ENCODE assay signal across 11 mouse cellular contexts in genomic region chr9:44719632-44720357, GRCm38 (mm10). TPM values are rescaled to one million over a fixed set of nuclear protein-coding genes. Genes with fewer than 3 reads are reported as not detected.
DNase-seq lines count a peak whose midpoint lies in the region; ATAC-seq and TF ChIP-seq lines count a peak whose summit lies in the region.
"Had no signal": no experiment of that assay in that cellular context is flagged by ENCODE, and none has a peak within 500 bp of the region (broad histone marks: within the 10 kb centered on the region; RNA-seq: fewer than 3 reads in every experiment).

No protein-coding gene starts in this region.

- H3K9ac ChIP-seq in embryonic facial prominence, embryonic 15.5 days = no peak overlapping the region
- peak overlapping the region; percentile 58; the same call in 1 of the 2 replicates for H3K9ac ChIP-seq in hindbrain, postnatal 0 days (replicated peaks; ENCODE audit: low read length)

- peak overlapping the region; percentile 72 for H3K4me3 ChIP-seq in layer of hippocampus, adult 2 months
- peak overlapping the region; percentile 64 for H3K4me3 ChIP-seq in embryonic facial prominence, embryonic 15.5 days (replicated peaks)
- H3K4me3 ChIP-seq in hindbrain, postnatal 0 days (ENCODE audit: low read length) = peak overlapping the region; percentile 73
- H3K4me3 ChIP-seq in olfactory bulb, adult 2 months (ENCODE audit: insufficient read depth, low read depth, low read length) = peak overlapping the region; percentile 81

- H3K27me3 ChIP-seq in embryonic facial prominence, embryonic 15.5 days = no peaks in the 10 kb centered on the region
- no peaks in the 10 kb centered on the region for H3K27me3 ChIP-seq in hindbrain, postnatal 0 days (ENCODE audit: insufficient read depth, low read length)

- peak overlapping the region; percentile 80 for H3K4me2 ChIP-seq in embryonic facial prominence, embryonic 15.5 days (replicated peaks)
- peak overlapping the region; percentile 71 for H3K4me2 ChIP-seq in hindbrain, postnatal 0 days (ENCODE audit: low read depth, low read length)

- DNase-seq in layer of hippocampus, adult 2 months (ENCODE audit: low spot score in 2 of 2) = no peak
- no peak for DNase-seq in layer of hippocampus, postnatal 36 days
- DNase-seq in hindbrain, postnatal 0 days (ENCODE audit: low spot score) = peak; percentile 72
- no peak for DNase-seq in ovary, postnatal 10 days (ENCODE audit: low spot score)
- DNase-seq in right cerebral cortex, postnatal 4 days = no peak
- DNase-seq in lung, postnatal 4 days = no peak
- DNase-seq: lung, postnatal 36 days had no signal

- no peak for ATAC-seq in embryonic facial prominence, embryonic 15.5 days (ENCODE audit: insufficient number of reproducible peaks, low FRiP score, low TSS enrichment, low read depth)
- peak; percentile 21 for ATAC-seq in hindbrain, postnatal 0 days

- 60% methylated on average over 8 of the region's 8 CpGs for WGBS in embryonic facial prominence, embryonic 15.5 days
- WGBS in hindbrain, postnatal 0 days = 48% methylated on average over 8 of the region's 8 CpGs
- WGBS in olfactory bulb, adult 2 months = 27% methylated on average over 8 of the region's 8 CpGs

- TF ChIP-seq CTCF in layer of hippocampus, adult 2 months (conservative IDR thresholded peaks at IDR 0.05) = no peak
- TF ChIP-seq CTCF in hindbrain, postnatal 0 days (IDR thresholded peaks at IDR 0.05; ENCODE audit: low read depth) = no peak
- TF ChIP-seq CTCF in olfactory bulb, adult 2 months (IDR thresholded peaks at IDR 0.05; ENCODE audit: insufficient read depth, low read depth, low read length) = no peak

- peaks cover 53% of the 10 kb centered on the region for H3K4me1 ChIP-seq in embryonic facial prominence, embryonic 15.5 days
- H3K4me1 ChIP-seq in hindbrain, postnatal 0 days (ENCODE audit: insufficient read depth, low read length) = peaks cover 56% of the 10 kb centered on the region
- peaks cover 70% of the 10 kb centered on the region for H3K4me1 ChIP-seq in olfactory bulb, adult 2 months (ENCODE audit: control insufficient read depth, insufficient read depth, low read length)

- H3K36me3 ChIP-seq in embryonic facial prominence, embryonic 15.5 days = peaks cover 28% of the 10 kb centered on the region
- H3K36me3 ChIP-seq in hindbrain, postnatal 0 days (ENCODE audit: insufficient read depth, low read length) = peaks cover 14% of the 10 kb centered on the region; the same call in 1 of the 2 replicates

- H3K9me3 ChIP-seq in embryonic facial prominence, embryonic 15.5 days (replicated peaks) = no peaks in the 10 kb centered on the region
- H3K9me3 ChIP-seq in hindbrain, postnatal 0 days (ENCODE audit: low read length) = no peaks in the 10 kb centered on the region

- TF ChIP-seq POLR2A in olfactory bulb, adult 2 months (IDR thresholded peaks at IDR 0.05; ENCODE audit: insufficient read depth, low read depth, low read length) = no peak

- H3K27ac ChIP-seq in layer of hippocampus, adult 2 months = peak overlapping the region; percentile 91
- H3K27ac ChIP-seq in embryonic facial prominence, embryonic 15.5 days (replicated peaks) = 0 out of 2 replicates have a peak overlapping the region, but pooled peaks have one; percentile 58
- H3K27ac ChIP-seq in hindbrain, postnatal 0 days = peak overlapping the region; percentile 75
- peak overlapping the region; percentile 85 for H3K27ac ChIP-seq in olfactory bulb, adult 2 months (ENCODE audit: insufficient read depth, low read depth, low read length)

RNA-seq across cellular contexts. Expression of gene Phldb1, which starts 15.2 kb away (rescaled TPM):
- total RNA-seq in layer of hippocampus, adult 2 months (2021) = 10 to 100 TPM; 71.8 to 86.4 TPM
- 10 to 100 TPM; 88.5 to 95.6 TPM for total RNA-seq in layer of hippocampus, postnatal 36 days (2021)
- 38.6 and 39.0 TPM in 2 replicates for polyA plus RNA-seq in embryonic facial prominence, embryonic 15.5 days (2015; fragmentation: Nextera tagmentation; extraction: Ambion mirVana)
- 114 and 152 TPM in 2 replicates for total RNA-seq in hindbrain, postnatal 0 days (2014; rRNA removed)
- polyA plus RNA-seq in hindbrain, postnatal 0 days (2015; fragmentation: Nextera tagmentation; extraction: Ambion mirVana) = 31.9 and 35.3 TPM in 2 replicates
- polyA plus RNA-seq in olfactory bulb, adult 2 months (2012; ENCODE audit: insufficient read depth, insufficient read length, low replicate concordance, missing spikeins) = not detected in 2 replicates

RNA-seq across cellular contexts. Expression of gene Treh, which starts 46.8 kb away (rescaled TPM):
- under 1 TPM in 1 of 2 experiments, not detected in 1; 0.18 TPM for total RNA-seq in layer of hippocampus, adult 2 months (2021)
- not detected for total RNA-seq in layer of hippocampus, postnatal 36 days (2021)
- not detected in 2 replicates for polyA plus RNA-seq in embryonic facial prominence, embryonic 15.5 days (2015; fragmentation: Nextera tagmentation; extraction: Ambion mirVana)
- not detected in 2 replicates for total RNA-seq in hindbrain, postnatal 0 days (2014; rRNA removed)
- polyA plus RNA-seq in hindbrain, postnatal 0 days (2015; fragmentation: Nextera tagmentation; extraction: Ambion mirVana) = not detected in 2 replicates
- polyA plus RNA-seq in olfactory bulb, adult 2 months (2012; ENCODE audit: insufficient read depth, insufficient read length, low replicate concordance, missing spikeins) = not detected in 2 replicates
- total RNA-seq: hematopoietic stem cell, adult 5-6 weeks; MEL had no signal

RNA-seq across cellular contexts. Expression of gene Arcn1, which starts 47.9 kb away (rescaled TPM):
- 100 to 1,000 TPM in 1 of 2 experiments, 10 to 100 TPM in 1; 100.0 to 103 TPM for total RNA-seq in layer of hippocampus, adult 2 months (2021)
- 100 to 1,000 TPM; 104 to 112 TPM for total RNA-seq in layer of hippocampus, postnatal 36 days (2021)
- 191 and 195 TPM in 2 replicates for polyA plus RNA-seq in embryonic facial prominence, embryonic 15.5 days (2015; fragmentation: Nextera tagmentation; extraction: Ambion mirVana)
- 77.1 and 88.4 TPM in 2 replicates for total RNA-seq in hindbrain, postnatal 0 days (2014; rRNA removed)
- 102 and 109 TPM in 2 replicates for polyA plus RNA-seq in hindbrain, postnatal 0 days (2015; fragmentation: Nextera tagmentation; extraction: Ambion mirVana)
- 192 TPM in 1 of 2 replicates, not detected in the other for polyA plus RNA-seq in olfactory bulb, adult 2 months (2012; ENCODE audit: insufficient read depth, insufficient read length, low replicate concordance, missing spikeins)

RNA-seq across cellular contexts. Expression of gene Ift46, which starts 47.9 kb away (rescaled TPM):
- 10 to 100 TPM; 73.9 to 84.9 TPM for total RNA-seq in layer of hippocampus, adult 2 months (2021)
- 10 to 100 TPM; 68.1 to 69.1 TPM for total RNA-seq in layer of hippocampus, postnatal 36 days (2021)
- polyA plus RNA-seq in embryonic facial prominence, embryonic 15.5 days (2015; fragmentation: Nextera tagmentation; extraction: Ambion mirVana) = 107 and 125 TPM in 2 replicates
- total RNA-seq in hindbrain, postnatal 0 days (2014; rRNA removed) = 56.0 and 61.6 TPM in 2 replicates
- polyA plus RNA-seq in hindbrain, postnatal 0 days (2015; fragmentation: Nextera tagmentation; extraction: Ambion mirVana) = 142 and 144 TPM in 2 replicates
- polyA plus RNA-seq in olfactory bulb, adult 2 months (2012; ENCODE audit: insufficient read depth, insufficient read length, low replicate concordance, missing spikeins) = not detected in 2 replicates
